ENCODE assay signal across 7 mouse cellular contexts in genomic region chr13:85188903-85189643, GRCm38 (mm10). TPM values are rescaled to one million over a fixed set of nuclear protein-coding genes. Genes with fewer than 3 reads are reported as not detected.
DNase-seq lines count a peak whose midpoint lies in the region; ATAC-seq lines count a peak whose summit lies in the region.

Ccnh (plus strand) TSS chr13:85189408.

- peak within 1 kb of the TSS; percentile 76 for H3K27ac ChIP-seq in intestine, embryonic 15.5 days
- peak within 1 kb of the TSS; percentile 86 for H3K27ac ChIP-seq in midbrain, embryonic 10.5 days (replicated peaks)

- H3K27me3 ChIP-seq in intestine, embryonic 15.5 days (replicated peaks) = no peaks in the 10 kb centered on the region
- no peaks in the 10 kb centered on the region for H3K27me3 ChIP-seq in midbrain, embryonic 10.5 days (ENCODE audit: low read depth, poor library complexity, severe bottlenecking)

- 1% methylated on average over 44 of the region's 44 CpGs for WGBS in intestine, embryonic 15.5 days
- WGBS in midbrain, embryonic 10.5 days = 2% methylated on average over 44 of the region's 44 CpGs

- intact Hi-C loops in gastrocnemius, postnatal 36 days (cut with DNase I) = no loop called here
- intact Hi-C loops in left cerebral cortex, postnatal 25 days (cut with DNase I) = no loop called here

- H3K9ac ChIP-seq in intestine, embryonic 15.5 days = peak within 1 kb of the TSS; percentile 85

- H3K9me3 ChIP-seq in intestine, embryonic 15.5 days = no peaks in the 10 kb centered on the region
- H3K9me3 ChIP-seq in midbrain, embryonic 10.5 days (replicated peaks) = no peaks in the 10 kb centered on the region

- peak within 1 kb of the TSS; percentile 88 for H3K4me3 ChIP-seq in intestine, embryonic 15.5 days (replicated peaks)
- peak within 1 kb of the TSS; percentile 93 for H3K4me3 ChIP-seq in midbrain, embryonic 10.5 days

- 0 out of 2 replicates have a peak, but pooled peaks cover 3% of the 10 kb centered on the region for H3K36me3 ChIP-seq in intestine, embryonic 15.5 days
- peaks cover 33% of the 10 kb centered on the region for H3K36me3 ChIP-seq in midbrain, embryonic 10.5 days

- peak; percentile 96 for DNase-seq in adrenal gland, adult 2 months
- peak; percentile 83 for DNase-seq in embryo, embryonic 11.5 days (ENCODE audit: low read depth, low spot score)
- DNase-seq in gastrocnemius, postnatal 36 days = peak; percentile 85 to 91
- peak; percentile 93 to 96 for DNase-seq in left cerebral cortex, postnatal 25 days (ENCODE audit: low spot score in 2 of 2)
- DNase-seq in midbrain, embryonic 10.5 days (ENCODE audit: low spot score) = peak; percentile 92
- peak; percentile 92 for DNase-seq in right cerebral cortex, postnatal 4 days

- ATAC-seq in intestine, embryonic 15.5 days = peak; percentile 100

- peak within 1 kb of the TSS; percentile 78 for H3K4me2 ChIP-seq in intestine, embryonic 15.5 days (replicated peaks)

- no peaks in the 10 kb centered on the region for H3K4me1 ChIP-seq in intestine, embryonic 15.5 days (replicated peaks)
- H3K4me1 ChIP-seq in midbrain, embryonic 10.5 days = peaks cover 10% of the 10 kb centered on the region

RNA-seq across cellular contexts. Expression of gene Ccnh, which starts in this region (rescaled TPM):
- total RNA-seq in adrenal gland, adult 2 months (2021) = 10 to 100 TPM; 39.4 to 39.8 TPM
- 18.6 and 19.5 TPM in 2 replicates for polyA plus RNA-seq in adrenal gland, adult 2 months (2012; rRNA removed)
- total RNA-seq in gastrocnemius, postnatal 36 days (2021) = 10 to 100 TPM; 17.6 to 20.4 TPM
- polyA plus RNA-seq in intestine, embryonic 15.5 days (2015; fragmentation: Nextera tagmentation; extraction: Ambion mirVana) = 79.1 and 86.5 TPM in 2 replicates
- total RNA-seq in left cerebral cortex, postnatal 25 days (2021) = 10 to 100 TPM; 50.3 to 59.8 TPM
- 103 and 109 TPM in 2 replicates for polyA plus RNA-seq in midbrain, embryonic 10.5 days (2016; fragmentation: Nextera tagmentation; extraction: Ambion mirVana)

Comparison
In these comparisons a context has a peak if more than half of its experiments do, and no peak if none do; other contexts are left out.
1. Peak in every context shown above with its lines: DNase-seq, ATAC-seq, H3K4me3 ChIP-seq and H3K27ac ChIP-seq.